Mouse (Mus musculus) thymus, postnatal 10 days (tissue): ENCODE data around the gene Il17ra.

Experiments used
- DNase-seq, 2 experiments: peaks; one replicate each; pipeline ENCODE4 v3.0.0; 2021; ENCODE audit warnings: low spot score in 2 of 2

The Il17ra gene

GRCm38 (mm10) chr6:120509975-120510374, 46.9 kb downstream of the Il17ra start:
- no peak for DNase-seq

- no peak for DNase-seq
Measured at GRCm38 (mm10) chr6:120510425-120510824, 47.4 kb downstream of the Il17ra start.

GRCm38 (mm10) chr6:120511212-120511611, 48.2 kb downstream of the Il17ra start:
- DNase-seq = no peak

- DNase-seq = no peak
Measured at GRCm38 (mm10) chr6:120516422-120516821, 53.4 kb downstream of the Il17ra start.

DNA sequence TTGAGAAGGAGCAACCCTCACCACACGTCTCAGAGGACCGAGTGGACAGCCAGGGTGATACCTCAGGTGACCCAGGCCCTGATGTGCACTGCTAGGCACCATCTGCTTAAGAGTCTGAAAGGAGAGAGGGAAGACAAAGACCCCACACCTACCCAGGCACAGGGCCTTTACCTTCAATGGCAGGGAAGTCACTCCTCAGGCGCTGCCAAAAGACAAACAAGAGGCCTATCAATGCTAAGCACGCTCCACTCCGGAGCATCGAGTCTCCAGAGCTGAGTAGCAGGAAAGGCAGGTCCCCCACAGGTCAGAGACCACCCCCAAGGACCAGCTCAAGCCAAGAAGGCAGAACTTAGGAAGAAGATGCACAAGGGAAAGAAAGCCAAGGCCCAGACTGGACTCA, 53.8 kb downstream of the Il17ra start:
- no peak for DNase-seq

DNA sequence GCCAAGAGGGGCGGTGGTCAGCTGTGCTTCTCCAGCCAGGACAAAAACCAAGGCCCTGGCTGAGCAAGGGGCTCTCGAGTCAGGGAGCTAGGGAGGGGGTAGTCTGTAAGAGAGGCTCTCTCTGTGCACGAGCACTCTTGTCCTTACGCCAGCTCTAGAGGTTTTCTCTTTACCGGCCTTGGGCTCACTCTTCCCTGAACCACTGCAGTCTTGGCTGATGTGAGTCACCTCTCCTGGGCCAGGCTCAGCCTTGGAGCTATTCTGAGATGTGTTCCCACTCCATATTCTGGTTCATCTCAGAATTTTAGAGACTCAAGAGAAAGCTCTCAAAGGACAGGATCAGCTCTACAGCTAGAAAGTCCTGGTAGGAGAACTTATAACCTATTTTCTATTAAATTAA, 54.3 kb downstream of the Il17ra start:
- DNase-seq = no peak

GRCm38 (mm10) chr6:120519647-120520046, 56.6 kb downstream of the Il17ra start:
- no peak for DNase-seq

- no peak for DNase-seq
Measured at GRCm38 (mm10) chr6:120524796-120525195, 61.7 kb downstream of the Il17ra start.

DNA sequence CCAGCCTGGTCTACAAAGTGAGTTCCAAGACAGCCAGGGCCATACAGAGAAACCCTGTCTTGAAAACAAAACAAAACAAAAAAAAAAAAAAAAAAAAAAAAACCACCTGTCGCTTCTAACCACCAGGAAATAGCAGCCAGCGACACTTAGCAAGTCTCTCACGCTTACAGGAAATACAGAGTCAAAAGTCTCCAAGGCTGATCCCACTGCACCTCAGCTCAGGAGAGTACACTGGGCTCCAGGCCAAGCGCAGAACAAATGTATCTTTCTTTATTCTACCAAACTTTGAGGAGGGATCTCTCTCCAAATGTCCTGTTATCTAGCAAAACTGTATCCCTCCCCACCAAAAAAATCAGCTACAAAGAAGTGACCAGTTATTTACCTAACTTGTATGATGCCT, 66.1 kb downstream of the Il17ra start:
- peak; percentile 21 to 43 for DNase-seq

DNA sequence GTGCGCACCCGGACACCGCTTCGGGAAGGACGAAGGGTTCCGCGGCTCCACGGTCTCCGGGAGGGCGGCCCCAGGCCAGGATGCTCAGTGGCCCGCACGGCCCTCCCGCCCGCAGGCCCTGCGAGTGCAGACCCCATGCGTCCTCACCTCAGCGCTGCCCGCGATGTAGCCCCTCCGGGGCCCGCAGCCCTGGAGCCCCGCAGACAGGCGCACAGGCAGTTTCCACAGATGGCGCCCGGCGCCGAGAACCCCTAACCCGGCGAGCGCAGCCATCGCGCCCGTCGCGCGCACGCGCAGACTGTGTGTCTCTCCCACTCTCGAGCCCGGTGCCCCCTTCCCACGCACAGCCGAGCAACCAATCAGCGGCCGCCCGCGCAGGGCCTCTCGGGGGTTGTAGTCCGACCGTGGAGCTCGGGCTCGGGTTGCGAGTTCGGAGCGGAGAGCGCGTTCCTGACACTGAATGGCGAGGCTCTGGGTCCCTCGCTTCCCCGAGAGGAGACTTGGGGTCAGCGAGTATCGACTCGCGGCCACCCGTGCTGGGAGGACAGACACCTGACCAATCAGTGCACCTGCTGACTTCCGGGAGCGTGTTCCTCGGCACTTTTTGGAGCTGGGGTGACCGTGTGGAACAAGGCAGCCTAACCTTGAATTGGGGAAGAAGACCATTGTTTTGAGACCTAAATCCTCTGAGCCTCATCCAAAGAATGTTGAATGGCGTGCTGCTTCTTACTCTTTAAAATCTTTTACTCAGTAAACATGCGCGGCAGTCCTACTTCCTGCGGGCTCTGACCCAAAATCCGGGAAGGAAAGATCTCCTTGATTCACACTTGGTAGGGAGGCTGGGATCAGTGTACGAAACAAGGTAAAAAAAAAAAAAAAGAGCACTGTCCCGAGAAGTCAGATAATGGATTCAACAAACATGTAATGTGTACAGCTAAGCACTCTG, 68.2 kb downstream of the Il17ra start, which contains the start of gene Hdhd5:
Hdhd5 (minus strand) TSS at position 300 of the 946 bp plus-strand sequence.
- DNase-seq = peak; percentile 91 to 96

- DNase-seq = no peak
Measured at GRCm38 (mm10) chr6:120532594-120532993, 69.5 kb downstream of the Il17ra start.

- no peak for DNase-seq
Measured at GRCm38 (mm10) chr6:120536337-120536736, 73.3 kb downstream of the Il17ra start.
